Mouse (Mus musculus) kidney, postnatal 4 days (tissue): ENCODE data around the gene Midn.

ENCODE experiments used
- DNase-seq, 2 experiments: peaks; one replicate each; pipeline ENCODE4 v3.0.0; 2021; ENCODE audit warnings: mixed read lengths in 2 of 2

Midn gene

GRCm38 (mm10) chr10:80147719-80148601 is at the start of gene Midn:
Gene Midn (plus strand): TSS chr10:80148272.
- peak; percentile 87 to 92 for DNase-seq

- no peak for DNase-seq
Observed at GRCm38 (mm10) chr10:80098630-80099029, 49.4 kb upstream of the Midn start.

GRCm38 (mm10) chr10:80100982-80101381 is 47.1 kb upstream of the Midn start:
- peak; percentile 55 to 72 for DNase-seq

- peak; percentile 92 to 95 for DNase-seq
Observed at GRCm38 (mm10) chr10:80102216-80102915, 45.7 kb upstream of the Midn start.

- DNase-seq = no peak
Observed at GRCm38 (mm10) chr10:80103032-80103431, 45.0 kb upstream of the Midn start.

- DNase-seq = no peak
Observed at GRCm38 (mm10) chr10:80104181-80104580, 43.9 kb upstream of the Midn start.

GRCm38 (mm10) chr10:80105460-80105859 is 42.6 kb upstream of the Midn start, which contains the start of gene Sbno2:
Gene Sbno2 (minus strand): TSS chr10:80105571.
- no peak for DNase-seq

GRCm38 (mm10) chr10:80105926-80106325 is 42.1 kb upstream of the Midn start:
- DNase-seq = no peak

- no peak for DNase-seq
Observed at GRCm38 (mm10) chr10:80107678-80108077, 40.4 kb upstream of the Midn start.

GRCm38 (mm10) chr10:80114341-80115284 is 33.5 kb upstream of the Midn start:
- DNase-seq = peak; percentile 97

- DNase-seq = peak; percentile 100
Observed at GRCm38 (mm10) chr10:80115290-80115943, 32.7 kb upstream of the Midn start, which contains the start of gene Stk11. Gene Stk11 (plus strand): TSS chr10:80115803.

GRCm38 (mm10) chr10:80115944-80116335 is 32.1 kb upstream of the Midn start:
- DNase-seq = no peak

- peak; percentile 34 to 43 for DNase-seq
Observed at GRCm38 (mm10) chr10:80116563-80116926, 31.5 kb upstream of the Midn start.

GRCm38 (mm10) chr10:80116927-80117691 is 31.0 kb upstream of the Midn start:
- DNase-seq = peak; percentile 47 to 68

- no peak for DNase-seq
Observed at GRCm38 (mm10) chr10:80117736-80118135, 30.3 kb upstream of the Midn start.

GRCm38 (mm10) chr10:80118552-80118951 is 29.5 kb upstream of the Midn start:
- no peak for DNase-seq

GRCm38 (mm10) chr10:80120146-80120545 is 27.9 kb upstream of the Midn start:
- no peak for DNase-seq

GRCm38 (mm10) chr10:80121639-80122038 is 26.4 kb upstream of the Midn start:
- no peak for DNase-seq

- no peak for DNase-seq
Observed at GRCm38 (mm10) chr10:80123932-80124562, 24.0 kb upstream of the Midn start.

GRCm38 (mm10) chr10:80127920-80128319 is 20.2 kb upstream of the Midn start:
- DNase-seq = no peak

GRCm38 (mm10) chr10:80129846-80130245 is 18.2 kb upstream of the Midn start:
- DNase-seq = no peak
